Mouse (Mus musculus): ENCODE data around the gene Spred3.
"Not testable (repeated sequence)": the region's sequence is repeated elsewhere in the genome, so short reads cannot be mapped to it uniquely, and the experiment has no call there.

Spred3 gene

DNA sequence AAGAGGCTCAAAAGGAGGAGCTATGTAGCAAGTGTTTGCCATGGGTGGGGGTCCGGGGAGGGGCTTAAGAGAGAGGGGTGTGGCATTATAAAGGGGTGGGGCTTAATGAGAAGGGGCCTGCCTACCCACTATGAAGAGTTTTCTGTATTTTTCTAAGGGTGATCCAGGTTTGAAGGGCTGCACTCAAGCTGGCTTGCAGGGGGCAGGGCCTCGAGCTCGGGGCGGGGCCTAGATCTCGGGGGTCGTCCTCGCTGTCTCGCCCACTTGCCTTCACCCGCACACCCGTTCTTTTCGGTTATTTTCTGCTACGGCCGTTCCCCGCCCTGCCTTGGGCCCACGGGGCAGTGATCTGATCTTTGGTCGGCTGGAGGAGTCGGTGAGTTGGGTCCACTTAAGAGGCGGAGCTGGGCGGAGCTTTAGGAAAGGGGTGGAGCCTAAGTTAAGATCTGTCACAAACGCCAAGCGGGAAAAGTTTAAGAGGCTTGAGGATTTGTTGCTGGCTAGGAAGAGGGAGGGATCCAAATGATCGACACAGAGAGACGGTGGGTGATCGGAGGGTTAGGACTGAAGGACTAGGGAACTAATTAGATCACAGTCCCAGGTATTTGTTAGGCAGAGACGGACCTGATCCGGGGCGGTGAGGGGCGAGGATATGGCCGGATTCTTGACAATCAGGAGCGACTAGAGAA, at the start of gene Spred3, which contains the start of gene Ggn:
TSS of gene Spred3 (minus strand) at position 346 of the 689 bp plus-strand sequence.
TSS of gene Ggn (plus strand) at position 145 of the 689 bp plus-strand sequence.
- DNase-seq (ENCODE audit: low read depth, low spot score): peak; percentile 53

DNA sequence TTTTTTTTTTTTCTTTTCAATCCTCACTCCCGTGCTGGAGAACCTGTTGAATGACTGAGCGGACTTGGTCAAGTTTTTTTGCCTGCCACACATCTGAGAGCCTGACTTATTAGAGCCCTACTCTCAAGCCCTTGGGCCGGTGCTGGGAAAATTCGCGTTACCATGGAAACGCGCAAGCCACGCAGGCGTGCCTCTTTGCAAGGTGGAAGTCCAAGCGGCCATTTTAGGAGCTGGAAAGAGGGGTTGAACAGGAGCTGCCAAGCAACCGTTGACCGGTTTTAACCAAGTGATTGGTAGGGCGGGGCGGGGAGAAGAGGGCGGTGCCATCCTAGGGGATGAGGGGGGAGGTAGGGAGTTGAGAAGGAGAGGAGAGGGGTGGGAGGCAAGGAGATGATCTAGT, 44.6 kb upstream of the Spred3 start:
- no peak for DNase-seq (ENCODE audit: low read depth, low spot score)

DNA sequence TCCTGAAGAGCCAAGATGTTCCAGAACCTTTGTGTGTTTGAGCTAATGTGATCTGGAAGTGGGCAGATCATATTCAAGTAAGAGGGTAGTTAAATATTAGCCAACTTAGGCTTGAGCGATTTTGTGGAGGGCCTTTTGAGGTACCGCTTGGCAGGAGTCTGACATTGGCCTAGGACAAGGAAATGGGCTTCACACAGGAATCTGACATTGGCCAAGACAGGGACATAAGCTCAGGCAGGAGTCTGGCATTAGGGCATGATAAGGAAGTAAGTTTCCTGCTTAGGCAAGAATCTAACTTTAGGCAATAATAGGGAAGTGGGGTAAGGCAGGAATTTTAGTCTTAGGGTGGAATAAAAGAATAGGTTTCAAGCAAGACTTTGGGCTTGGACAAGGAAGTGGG, 44.0 kb upstream of the Spred3 start:
- no peak for DNase-seq (ENCODE audit: low read depth, low spot score)

DNA sequence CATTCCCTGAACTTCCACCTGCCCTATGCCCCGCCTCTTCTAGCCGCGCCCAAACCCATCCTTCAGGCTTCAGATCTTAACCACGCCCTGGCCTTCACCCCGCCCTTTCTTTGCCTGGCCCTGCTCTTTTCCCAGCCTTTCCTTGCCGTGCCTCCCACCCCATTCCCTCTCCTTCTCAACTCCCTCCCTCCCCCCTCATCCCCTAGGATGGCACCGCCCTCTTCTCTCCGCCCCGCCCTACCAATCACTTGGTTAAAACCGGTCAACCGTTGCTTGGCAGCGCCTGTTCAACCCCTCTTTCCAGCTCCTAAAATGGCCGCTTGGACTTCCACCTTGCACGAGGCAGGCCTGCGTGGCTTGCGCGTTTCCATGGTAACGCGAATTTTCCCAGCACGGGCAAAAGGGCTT, 43.5 kb upstream of the Spred3 start, which contains the start of gene Catsperg1:
TSS of gene Catsperg1 (minus strand) at position 361 of the 408 bp plus-strand sequence.
- peak; percentile 66 for DNase-seq (ENCODE audit: low read depth, low spot score)

DNA sequence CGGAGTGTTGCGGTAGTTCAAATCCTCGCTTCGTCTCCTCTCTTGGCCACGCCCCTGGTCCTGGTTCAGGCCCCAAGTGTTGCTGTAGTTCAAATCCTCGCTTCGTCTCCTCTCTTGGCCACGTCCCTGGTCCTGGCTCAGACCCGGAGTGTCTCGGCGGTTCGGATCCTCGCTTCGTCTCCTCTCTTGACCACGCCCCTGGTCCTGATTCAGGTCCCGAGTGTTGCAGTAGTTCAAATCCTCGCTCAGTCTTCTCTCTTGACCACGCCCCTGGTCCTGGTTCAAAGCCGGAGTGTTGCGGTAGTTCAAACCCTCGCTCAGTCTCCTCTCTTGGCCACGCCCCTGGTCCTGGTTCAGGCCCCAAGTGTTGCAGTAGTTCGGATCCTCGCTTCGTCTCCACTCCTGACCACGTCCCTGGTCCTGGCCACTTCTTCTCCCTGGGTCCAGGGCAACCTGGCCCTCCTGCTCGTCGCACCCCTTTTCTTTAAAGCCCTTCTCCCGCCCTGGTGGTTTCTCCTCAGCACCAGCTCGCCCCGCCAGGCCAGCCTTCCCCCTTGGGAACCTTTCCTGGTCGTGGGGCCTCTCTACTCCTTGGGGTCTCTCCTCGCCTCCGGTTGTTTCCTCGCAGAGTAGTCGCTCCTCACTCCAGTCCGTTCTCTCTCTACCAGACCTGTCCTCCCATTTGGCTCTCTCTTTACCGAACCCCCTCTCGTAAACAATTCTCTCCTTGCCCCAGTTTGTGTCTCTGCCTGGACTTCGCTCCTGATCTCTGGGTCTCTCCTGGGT, 42.8 kb upstream of the Spred3 start:
- DNase-seq (ENCODE audit: low read depth, low spot score): not testable (repeated sequence)

DNA sequence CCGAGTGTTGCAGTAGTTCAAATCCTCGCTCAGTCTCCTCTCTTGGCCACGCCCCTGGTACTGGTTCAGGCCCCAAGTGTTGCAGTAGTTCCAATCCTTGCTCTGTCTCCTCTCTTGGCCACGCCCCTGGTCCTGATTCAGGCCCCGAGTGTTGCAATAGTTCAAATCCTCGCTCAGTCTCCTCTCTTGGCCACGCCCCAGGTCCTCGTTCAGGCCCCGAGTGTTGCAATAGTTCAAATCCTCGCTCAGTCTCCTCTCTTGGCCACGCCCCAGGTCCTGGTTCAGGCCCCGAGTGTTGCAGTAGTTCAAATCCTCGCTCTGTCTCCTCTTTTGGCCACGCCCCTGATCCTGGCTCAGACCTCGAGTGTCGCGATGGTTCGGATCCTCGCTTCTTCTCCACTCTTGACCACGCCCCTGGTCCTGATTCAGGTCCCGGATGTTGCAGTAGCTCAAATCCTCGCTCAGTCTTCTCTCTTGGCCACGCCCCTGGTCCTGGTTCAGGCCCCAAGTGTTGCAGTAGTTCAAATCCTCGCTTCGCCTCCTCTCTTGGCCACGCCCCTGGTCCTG, 42.1 kb upstream of the Spred3 start:
- no peak for DNase-seq (ENCODE audit: low read depth, low spot score)

DNA sequence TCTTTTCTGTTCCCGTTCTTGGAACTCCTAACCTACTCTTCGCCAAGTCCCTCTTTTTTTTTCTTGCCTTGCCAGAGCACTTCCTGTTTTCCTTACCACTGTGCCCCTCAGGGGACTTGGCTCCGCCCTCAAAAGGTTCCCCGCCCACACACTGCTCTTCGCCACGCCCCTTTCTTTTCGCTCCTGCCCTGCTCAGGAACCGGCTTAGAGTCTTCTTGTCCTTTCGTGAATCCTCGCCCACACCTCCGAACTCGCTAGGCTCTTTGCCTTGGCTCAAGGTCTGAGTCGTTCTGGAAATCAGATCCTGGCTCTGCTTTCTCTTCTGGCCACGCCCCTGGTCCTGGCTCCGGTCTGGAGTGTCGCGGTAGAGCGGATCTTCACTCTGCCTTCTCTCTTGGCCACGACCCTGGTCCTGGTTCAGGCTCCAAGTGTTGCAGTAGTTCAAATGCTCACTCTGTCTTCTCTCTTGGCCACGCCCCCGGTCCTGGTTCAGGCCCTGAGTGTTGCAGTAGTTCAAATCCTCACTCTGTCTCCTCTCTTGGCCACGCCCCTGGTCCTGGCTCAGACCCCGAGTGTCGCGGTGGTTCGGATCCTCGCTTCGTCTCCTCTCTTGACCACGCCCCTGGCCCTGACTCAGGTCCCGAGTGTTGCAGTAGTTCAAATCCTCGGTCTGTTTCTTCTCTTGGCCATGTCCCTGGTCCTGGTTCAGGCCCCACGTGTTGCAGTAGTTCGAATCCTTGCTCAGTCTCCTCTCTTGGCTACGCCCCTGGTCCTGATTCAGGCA, 41.4 kb upstream of the Spred3 start:
- peak; percentile 70 for DNase-seq (ENCODE audit: low read depth, low spot score)

DNA sequence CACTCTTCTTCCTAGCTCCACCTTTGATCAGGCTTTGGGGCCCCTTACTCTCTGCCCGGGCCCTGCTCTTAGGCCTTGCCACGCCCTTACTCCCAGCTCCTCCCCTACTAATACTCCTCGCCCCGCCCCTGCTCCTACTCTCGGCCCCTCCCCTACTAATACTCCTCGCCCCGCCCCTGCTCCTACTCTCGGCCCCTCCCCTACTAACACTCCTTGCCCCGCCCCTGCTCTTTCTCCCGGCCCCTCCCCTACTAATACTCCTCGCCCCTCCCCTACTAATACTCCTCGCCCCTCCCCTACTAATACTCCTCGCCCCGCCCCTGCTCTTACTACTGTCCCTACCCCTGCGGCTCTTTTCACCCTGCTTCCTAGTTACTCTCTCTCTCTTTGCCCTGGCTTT, 40.8 kb upstream of the Spred3 start:
- DNase-seq (ENCODE audit: low read depth, low spot score): not testable (repeated sequence)

DNA sequence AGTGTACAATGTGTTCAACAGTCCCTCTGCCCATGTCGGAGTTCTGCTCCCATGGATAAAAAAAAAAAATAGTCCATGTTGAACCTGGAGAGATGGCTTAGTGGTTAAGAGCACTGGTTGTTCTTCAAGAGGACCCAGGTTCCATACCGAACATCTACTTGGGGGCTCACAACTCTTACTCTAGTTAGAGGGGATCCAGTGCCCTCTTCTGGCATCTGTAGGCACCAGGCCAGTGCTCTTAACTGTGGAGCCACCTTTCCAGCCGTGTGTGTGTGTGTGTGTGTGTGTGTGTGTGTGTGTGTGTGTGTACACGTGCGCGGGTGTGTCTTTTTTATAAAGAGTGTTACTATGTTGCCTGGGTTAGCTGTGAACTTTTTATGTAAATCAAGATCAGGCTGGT, 32.4 kb upstream of the Spred3 start:
- DNase-seq (ENCODE audit: low read depth, low spot score): no peak

DNA sequence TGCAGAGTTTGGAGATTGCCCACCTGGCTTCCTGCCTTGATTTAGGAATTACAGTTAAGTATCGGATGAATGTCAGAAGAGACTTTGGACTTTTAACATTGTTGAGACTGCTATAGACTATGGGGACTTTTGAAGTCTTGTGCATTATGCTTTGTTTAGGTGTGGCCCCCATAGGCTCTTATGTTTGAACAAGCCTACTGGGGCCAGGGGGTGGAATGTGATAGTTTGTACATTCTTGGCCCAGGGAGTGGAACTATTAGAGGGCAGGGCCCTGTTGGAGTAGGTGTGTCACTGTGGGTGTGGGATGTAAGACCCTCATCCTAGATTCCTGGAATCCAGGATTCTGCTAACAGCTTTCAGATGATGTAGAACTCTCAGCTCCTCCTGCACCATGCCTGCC, 24.0 kb upstream of the Spred3 start:
- DNase-seq (ENCODE audit: low read depth, low spot score): not testable (repeated sequence)

DNA sequence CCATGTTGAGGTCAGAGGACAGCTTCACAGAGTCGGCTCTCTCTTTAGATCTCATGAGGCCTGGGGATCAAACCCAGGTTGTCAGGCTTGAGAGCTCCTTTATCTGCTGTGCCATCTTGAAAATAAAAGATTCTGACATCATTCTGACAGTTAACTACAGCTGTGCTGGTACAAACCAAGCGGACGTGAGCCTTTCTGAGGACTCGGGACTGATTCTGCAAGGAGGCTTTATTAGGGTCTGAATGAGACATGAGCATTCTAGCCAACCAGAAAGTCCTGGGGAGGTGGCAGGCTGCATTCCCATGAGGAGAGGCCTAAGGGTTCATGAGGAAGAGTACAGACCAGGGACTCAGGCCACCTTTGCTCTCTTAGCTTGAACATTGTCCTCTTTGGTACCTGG, 11.1 kb upstream of the Spred3 start:
- not testable (repeated sequence) for DNase-seq (ENCODE audit: low read depth, low spot score)

DNA sequence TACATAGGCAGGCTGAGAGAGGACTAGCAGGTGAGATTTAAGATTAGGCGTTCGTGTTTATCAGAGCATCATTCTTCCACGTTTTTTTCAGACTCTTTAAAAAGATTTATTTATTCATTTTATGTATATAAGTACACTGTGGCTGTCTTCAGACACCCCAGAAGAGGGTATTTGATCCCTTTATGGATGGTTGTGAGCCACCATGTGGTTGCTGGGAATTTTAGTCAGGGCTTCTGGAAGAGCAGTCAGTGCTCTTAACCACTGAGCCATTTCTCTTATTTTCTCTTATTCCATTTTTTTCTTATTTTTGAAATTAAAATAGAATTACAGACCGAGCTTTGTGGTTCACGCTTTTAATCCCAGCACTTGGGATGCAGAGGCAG, 10.6 kb upstream of the Spred3 start:
- DNase-seq (ENCODE audit: low read depth, low spot score): no peak

DNA sequence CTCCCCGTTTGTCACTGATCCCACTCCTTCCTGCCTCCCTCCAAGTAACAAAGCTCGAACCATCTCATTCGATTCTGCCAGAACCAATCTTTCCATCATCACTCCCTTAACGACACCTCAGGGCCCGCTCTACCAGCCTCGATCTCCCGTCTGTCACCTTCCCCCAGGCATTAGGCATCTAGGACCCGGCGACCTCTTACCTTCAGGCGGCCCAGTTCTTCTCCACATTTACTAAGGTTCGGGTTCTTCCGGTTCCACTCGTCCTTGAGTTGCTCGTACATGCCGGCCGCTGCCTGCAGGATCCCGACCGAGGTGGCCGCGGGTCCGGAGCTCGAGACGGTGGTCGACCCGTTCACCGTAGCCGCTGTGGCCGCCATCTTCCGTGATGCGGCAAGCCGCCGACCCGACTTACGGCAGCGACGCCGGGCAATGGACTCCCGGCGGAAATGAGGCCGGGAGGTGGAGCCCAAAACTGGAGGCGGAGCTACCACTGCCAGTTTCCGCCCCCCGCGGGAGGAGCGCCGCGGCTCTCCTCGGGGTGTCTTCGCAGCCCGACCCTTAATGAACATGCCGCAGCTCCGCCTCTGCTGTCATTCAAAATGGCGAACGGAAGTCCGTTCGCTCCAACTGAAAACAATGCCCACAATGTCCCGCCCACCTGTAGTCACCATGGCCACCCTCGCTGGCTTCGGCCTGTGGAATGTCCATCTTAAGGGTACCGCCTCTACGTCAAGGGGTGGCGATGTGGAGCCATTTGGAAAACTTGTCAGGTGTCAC, 10.1 kb upstream of the Spred3 start, which contains the start of gene Psmd8:
TSS of gene Psmd8 (minus strand) at position 625 of the 777 bp plus-strand sequence.
- DNase-seq (ENCODE audit: low read depth, low spot score): peak; percentile 99

DNA sequence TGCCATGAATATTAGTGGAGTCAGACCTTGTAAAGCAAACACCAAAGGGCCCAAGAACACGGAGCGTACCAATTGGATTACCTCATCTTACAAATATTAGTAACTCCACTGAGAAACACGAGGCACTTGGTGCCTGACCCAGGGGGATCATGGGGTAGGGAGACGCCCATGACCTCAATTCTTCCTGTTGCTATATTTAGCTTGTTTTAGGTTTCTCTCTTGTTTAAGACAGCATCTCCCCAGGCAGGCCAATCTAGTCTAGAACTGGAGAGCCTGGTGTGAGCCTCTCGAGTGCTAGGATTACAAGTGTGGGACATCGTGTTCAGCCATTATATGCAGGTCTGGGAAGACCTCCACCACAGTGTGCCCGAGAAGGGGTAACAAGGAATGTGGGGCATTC, 9.1 kb upstream of the Spred3 start:
- no peak for DNase-seq (ENCODE audit: low read depth, low spot score)

DNA sequence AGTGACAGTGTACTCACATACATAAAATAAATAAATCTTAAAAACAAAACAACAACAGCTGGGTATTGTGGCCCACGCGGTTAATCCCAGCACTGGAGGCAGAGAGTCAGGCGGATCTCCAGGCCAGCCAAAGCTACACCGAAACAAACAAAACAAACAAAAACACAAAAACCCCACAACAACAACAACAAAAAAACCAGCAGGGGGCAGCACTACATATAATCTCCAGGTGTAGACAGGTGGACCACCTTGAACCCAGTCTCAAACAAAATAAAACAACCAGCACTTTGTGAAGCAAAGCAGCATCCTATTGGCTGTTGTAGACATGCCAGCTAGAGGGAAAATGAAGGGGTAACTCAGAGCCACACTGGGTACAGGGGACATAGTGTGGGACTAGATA, 7.9 kb upstream of the Spred3 start:
- DNase-seq (ENCODE audit: low read depth, low spot score): no peak

DNA sequence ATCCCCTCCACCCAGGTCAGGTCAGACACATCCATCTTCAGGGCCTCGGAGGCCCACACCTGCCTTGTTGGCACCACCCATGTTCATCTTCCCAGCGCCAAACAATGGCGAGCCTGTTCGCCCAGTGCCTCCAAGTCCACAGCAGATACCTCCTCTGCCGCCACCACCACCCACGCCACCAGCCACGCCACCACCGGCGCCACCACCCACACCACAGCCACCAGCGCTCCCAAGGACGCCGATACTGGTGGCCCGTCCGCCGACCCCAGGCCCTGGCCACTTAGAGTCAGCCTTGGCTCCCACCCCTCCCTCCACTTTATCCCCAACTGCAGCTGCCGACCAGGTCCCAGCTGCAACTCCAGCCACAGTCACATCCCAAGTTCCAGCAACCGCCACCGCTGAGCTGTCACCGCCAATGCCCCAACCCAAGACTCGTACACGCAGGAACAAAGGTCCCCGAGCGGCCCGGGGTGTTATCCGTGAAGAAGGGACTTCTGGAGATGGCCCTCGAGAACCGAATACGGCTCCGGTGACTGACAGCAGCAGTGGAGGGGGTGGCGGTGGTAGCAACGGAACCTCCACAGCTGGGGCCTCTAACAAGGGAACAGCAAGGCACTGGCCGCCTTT, 2.3 kb upstream of the Spred3 start:
- no peak for DNase-seq (ENCODE audit: low read depth, low spot score)

DNA sequence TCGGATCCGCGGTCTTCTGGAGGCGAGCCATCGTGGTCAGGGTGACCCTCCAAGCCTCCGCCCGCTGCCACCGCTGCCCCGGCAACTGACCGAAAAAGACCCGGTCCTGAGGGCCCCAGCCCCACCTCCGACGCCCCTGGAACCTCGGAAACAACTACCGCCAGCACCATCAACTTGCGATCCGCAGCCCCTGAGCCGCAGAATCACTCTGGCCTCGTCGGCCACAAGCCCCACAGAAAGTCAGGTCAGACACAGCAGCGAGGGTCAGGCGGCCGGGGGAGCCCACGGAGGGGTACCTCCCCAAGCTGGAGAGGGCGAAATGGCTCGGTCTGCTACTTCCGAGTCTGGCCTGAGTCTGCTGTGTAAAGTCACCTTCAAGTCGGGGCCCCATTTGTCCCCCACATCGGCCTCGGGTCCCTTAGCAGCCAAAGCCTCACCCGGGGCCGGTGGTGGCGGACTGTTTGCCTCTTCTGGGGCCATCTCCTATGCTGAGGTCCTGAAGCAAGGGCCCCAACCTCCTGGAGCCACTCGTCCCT, 1.4 kb upstream of the Spred3 start:
- no peak for DNase-seq (ENCODE audit: low read depth, low spot score)

DNA sequence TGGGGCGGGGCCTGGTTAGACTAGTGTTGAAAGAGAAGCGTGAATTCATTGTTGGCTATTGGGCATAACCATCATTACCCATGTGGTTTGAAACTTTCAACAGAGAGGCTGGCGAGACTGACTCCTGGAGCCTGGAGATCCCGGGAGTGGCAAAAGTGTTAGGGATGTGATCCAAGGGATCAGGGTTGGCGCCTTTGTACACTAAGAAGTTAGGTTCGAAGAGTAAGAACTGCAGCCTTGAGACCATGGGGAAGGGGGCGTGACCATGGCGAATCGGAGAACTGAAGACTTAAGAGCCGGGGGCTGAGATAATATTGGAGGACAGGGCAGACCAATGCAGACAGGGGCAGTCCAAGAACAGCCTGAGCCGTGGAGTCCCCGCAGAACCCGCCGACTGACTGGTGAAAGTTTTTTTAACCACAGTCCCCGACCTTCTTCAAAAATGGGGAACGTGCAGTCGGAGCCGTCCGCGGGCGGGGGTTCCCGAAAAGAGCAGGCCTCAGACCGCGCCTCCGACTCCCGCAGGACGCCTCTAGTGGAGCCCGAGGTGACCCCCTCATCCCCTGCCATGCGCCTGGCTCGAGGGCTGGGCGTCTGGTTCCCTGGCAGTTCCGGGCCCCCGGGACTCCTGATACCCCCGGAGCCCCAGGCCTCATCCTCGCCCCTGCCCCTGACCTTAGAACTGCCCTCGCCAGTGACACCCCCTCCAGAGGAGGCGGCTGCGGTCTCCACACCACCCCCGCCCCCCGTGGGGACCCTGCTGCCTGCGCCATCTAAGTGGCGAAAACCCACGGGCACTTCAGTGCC, 747 bp upstream of the Spred3 start:
- no peak for DNase-seq (ENCODE audit: low read depth, low spot score)

All from forelimb bud, embryonic 11.5 days (tissue).